Mouse (Mus musculus) hindbrain, postnatal 0 days (tissue): ENCODE results near the gene Ptx4. TPM values are rescaled to one million over a fixed set of nuclear protein-coding genes. Genes with fewer than 3 reads are reported as not detected.

ENCODE experiments used
- ATAC-seq: fragments of 200-750 bp; cut with Nextera tagmentation; 2 replicates; pipeline ENCODE4 v1.8.0; 2017; ENCODE audit warnings: mild to moderate bottlenecking, moderate TSS enrichment, moderate library complexity
- DNase-seq: peaks from one replicate; pipeline ENCODE4 v3.0.0-alpha.2; 2015; ENCODE audit warnings: low spot score
- H3K27ac ChIP-seq: fragments of 300-500 bp; sonication (generic); 2 replicates; pipeline ENCODE4 v1.5.1; 2014; ENCODE audit warnings: mild to moderate bottlenecking
- H3K27me3 ChIP-seq: fragments of 300-500 bp; sonication (generic); 2 replicates; pipeline ENCODE4 v1.6.1; 2014; ENCODE audit warnings: low read length, mixed read lengths; ENCODE audit not compliant: insufficient read depth
- H3K36me3 ChIP-seq: fragments of 300-500 bp; sonication (generic); 2 replicates; pipeline ENCODE4 v1.6.1; 2014; ENCODE audit warnings: low read length, mixed read lengths; ENCODE audit not compliant: insufficient read depth
- H3K4me1 ChIP-seq: fragments of 300-500 bp; sonication (generic); 2 replicates; pipeline ENCODE4 v1.6.1; 2014; ENCODE audit warnings: antibody characterized with exemption, low read length, mixed read lengths; ENCODE audit not compliant: insufficient read depth
- H3K4me2 ChIP-seq: fragments of 300-500 bp; sonication (generic); 2 replicates; pipeline ENCODE4 v1.6.1; 2014; ENCODE audit warnings: low read depth, mild to moderate bottlenecking, low read length, moderate library complexity, mixed read lengths
- H3K4me3 ChIP-seq: fragments of 300-500 bp; sonication (generic); 2 replicates; pipeline ENCODE4 v1.5.1; 2014; ENCODE audit warnings: low read length
- H3K9ac ChIP-seq: fragments of 300-500 bp; sonication (generic); replicated peaks from 2 replicates; pipeline ENCODE4 v1.6.1; 2014; ENCODE audit warnings: mild to moderate bottlenecking, low read length, moderate library complexity, mixed read lengths
- H3K9me3 ChIP-seq: fragments of 300-500 bp; sonication (generic); 2 replicates; pipeline ENCODE4 v1.6.1; 2016; ENCODE audit warnings: low read length, mixed read lengths
- CTCF ChIP-seq: IDR thresholded peaks from 2 replicates; pipeline ENCODE4 v1.5.1; 2016; ENCODE audit warnings: antibody characterized with exemption, control low read depth, low read depth
- WGBS: fragments of 180-500 bp; shearing (Covaris S2); extraction: QIAGEN DNeasy Blood & Tissue Kit; methylation state at CpG from one replicate; pipeline ENCODE4 v1.1.7; 2014; 5-methylcytosine and 5-hydroxymethylcytosine counted together
- polyA plus RNA-seq: library from polyadenylated mRNA; unstranded; fragments of >200 nt; fragmentation: Nextera tagmentation; extraction: Ambion mirVana; gene quantifications from 2 replicates; pipeline ENCODE4 v1.2.1, GENCODE M21; 2015
- total RNA-seq: library from RNA; depleted of rRNA; stranded (reverse); fragments of >200 nt; gene quantifications from 2 replicates; pipeline ENCODE4 v1.2.3, GENCODE M21; 2014

Gene Ptx4
- total and polyA plus RNA-seq, 2 experiments from 2014 or later: 0.21 to 0.63 TPM

DNA sequence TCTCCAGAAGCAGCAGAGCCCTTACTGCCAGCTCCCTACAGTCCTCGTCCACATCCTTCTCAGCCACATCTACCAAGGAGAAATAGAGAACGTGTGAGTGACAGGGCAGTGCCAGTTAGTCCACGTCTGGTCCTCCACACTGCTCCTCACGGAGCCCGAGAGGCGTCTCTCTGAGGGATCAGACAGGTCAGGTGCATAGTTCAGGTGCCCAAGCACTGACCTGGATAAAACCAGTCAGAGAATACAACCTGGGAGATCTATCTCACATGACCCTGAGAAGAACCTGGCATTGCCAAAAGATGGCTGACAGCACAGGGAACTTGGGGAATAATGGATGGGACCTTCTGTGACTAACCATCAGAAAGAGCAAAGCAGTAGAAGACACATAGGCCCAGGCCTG lies 20.5 kb upstream of the Ptx4 start:
- Histone ChIP-seq H3K4me1 (no peaks in the 10 kb centered on the region), H3K27ac (no peak overlapping the region), H3K36me3 (peaks cover 55% of the 10 kb centered on the region), H3K27me3 (no peaks in the 10 kb centered on the region), H3K9ac (no peak overlapping the region), H3K4me3 (no peak overlapping the region), H3K4me2 (no peak overlapping the region), H3K9me3 (no peaks in the 10 kb centered on the region)
- ATAC-seq (no peak), DNase-seq (no peak)
- WGBS: 95% methylated on average over 6 of the region's 6 CpGs
- TF ChIP-seq CTCF: no peak

DNA sequence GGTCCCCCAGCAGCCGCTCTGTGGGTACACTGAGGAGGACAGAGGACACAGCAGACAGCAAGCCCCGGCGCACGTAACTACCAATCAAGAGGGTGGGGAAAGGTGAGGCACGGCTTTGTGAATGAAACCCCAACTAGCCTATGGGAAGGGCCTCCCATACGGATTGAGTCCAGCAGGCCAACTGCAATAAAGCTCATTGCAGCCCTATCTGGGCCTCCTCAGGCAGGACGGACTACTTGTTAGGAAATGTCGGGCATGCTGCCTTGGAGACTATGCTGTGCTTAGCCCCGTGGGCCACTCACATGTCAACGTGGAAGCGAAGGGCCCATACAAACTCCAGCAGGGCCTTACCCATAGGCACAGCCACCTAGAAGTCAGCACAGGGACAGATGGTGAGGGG lies 19.2 kb upstream of the Ptx4 start:
- DNase-seq (no peak), ATAC-seq (no peak)
- 95% methylated on average over 11 of the region's 11 CpGs for WGBS
- Histone ChIP-seq H3K9ac (no peak overlapping the region), H3K27ac (no peak overlapping the region), H3K4me1 (no peaks in the 10 kb centered on the region), H3K9me3 (no peaks in the 10 kb centered on the region), H3K4me3 (no peak overlapping the region), H3K27me3 (no peaks in the 10 kb centered on the region), H3K36me3 (peaks cover 68% of the 10 kb centered on the region), H3K4me2 (no peak overlapping the region)
- no peak for TF ChIP-seq CTCF

DNA sequence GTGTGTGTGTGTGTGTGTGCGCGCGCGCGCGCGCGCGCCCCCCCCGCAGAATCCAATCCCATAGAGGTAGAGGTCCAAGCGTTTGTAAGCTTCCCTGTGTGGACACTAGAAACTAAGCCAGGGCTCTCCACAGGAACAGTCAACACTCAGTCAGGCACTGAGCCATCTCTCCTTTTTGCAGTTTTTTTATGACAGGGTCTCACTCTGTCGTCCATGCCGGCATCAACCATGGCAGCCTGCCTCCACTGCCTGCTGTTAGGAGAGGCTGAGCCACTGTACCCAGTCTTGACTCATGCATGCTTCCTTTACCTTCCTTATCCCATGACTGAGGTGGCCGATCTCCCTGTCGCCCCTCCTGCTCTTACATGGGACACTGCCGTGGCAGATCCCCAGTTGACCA lies 12.8 kb upstream of the Ptx4 start:
- Histone ChIP-seq H3K27me3 (no peaks in the 10 kb centered on the region), H3K4me1 (no peaks in the 10 kb centered on the region), H3K27ac (no peak overlapping the region), H3K4me3 (no peak overlapping the region), H3K9ac (no peak overlapping the region), H3K9me3 (no peaks in the 10 kb centered on the region), H3K36me3 (peaks cover 52% of the 10 kb centered on the region), H3K4me2 (no peak overlapping the region)
- DNase-seq: no peak
- TF ChIP-seq CTCF: no peak
- no peak for ATAC-seq
- 88% methylated on average over 12 of the region's 16 CpGs for WGBS

DNA sequence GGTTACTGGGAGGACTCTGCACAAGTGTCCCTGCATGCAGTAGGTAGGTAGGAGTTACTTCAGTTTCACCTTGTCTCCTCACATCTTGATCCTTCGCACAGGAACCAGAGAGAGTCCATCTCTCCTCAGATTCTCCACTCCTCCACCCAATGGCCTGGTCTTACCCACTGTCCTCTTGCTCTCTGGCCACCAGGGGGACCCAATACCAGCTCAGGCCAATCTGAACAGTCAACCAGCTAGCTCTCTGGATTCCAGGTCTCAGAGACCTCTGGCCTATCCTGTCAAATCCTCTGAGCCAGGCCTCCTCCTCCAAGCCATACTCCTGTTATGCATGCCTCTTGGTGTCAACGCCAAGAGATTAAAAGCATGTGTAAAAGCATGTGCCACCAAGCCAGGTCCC lies 11.0 kb upstream of the Ptx4 start:
- peaks cover 37% of the 10 kb centered on the region for H3K36me3 ChIP-seq
- 87% methylated on average over 2 of the region's 2 CpGs for WGBS
- no peak overlapping the region for H3K9ac ChIP-seq
- H3K4me2 ChIP-seq: no peak overlapping the region
- peak; percentile 56 for ATAC-seq
- H3K4me3 ChIP-seq: no peak overlapping the region
- peak; percentile 48 for DNase-seq
- peak; percentile 76 for TF ChIP-seq CTCF
- no peaks in the 10 kb centered on the region for H3K27me3 ChIP-seq
- H3K9me3 ChIP-seq: no peaks in the 10 kb centered on the region
- no peak overlapping the region for H3K27ac ChIP-seq
- peaks cover under 1% of the 10 kb centered on the region; the same call in 1 of the 2 replicates for H3K4me1 ChIP-seq

DNA sequence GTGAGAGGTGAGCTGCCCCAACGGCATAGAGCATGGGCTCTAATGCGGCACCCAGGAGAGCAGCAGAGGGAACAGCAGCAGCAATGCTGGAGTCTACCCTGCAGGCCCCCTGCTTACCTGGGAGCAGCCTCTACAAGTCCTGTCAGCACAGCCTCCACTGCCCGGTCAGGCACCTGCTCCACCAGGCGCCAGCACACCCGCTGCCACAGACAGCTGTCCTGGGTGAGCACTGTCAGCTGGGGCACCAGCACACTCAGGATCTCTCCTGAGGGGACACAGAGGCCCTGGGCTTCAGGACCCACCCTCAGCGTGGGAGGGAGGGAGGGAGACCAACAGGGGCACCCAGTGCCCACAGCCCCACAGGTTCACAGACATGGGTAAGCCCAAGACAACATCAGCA lies 10.0 kb upstream of the Ptx4 start:
- DNase-seq (no peak), ATAC-seq (no peak)
- no peak for TF ChIP-seq CTCF
- H3K36me3 ChIP-seq: peaks cover 28% of the 10 kb centered on the region
- no peaks in the 10 kb centered on the region for H3K9me3 ChIP-seq
- H3K27me3 ChIP-seq: no peaks in the 10 kb centered on the region
- H3K4me1 ChIP-seq: peaks cover 6% of the 10 kb centered on the region; the same call in 1 of the 2 replicates
- H3K9ac ChIP-seq: no peak overlapping the region
- whole genome bisulfite sequencing: 92% methylated on average over 6 of the region's 6 CpGs
- H3K4me2 ChIP-seq: no peak overlapping the region
- no peak overlapping the region for H3K27ac ChIP-seq
- H3K4me3 ChIP-seq: no peak overlapping the region

DNA sequence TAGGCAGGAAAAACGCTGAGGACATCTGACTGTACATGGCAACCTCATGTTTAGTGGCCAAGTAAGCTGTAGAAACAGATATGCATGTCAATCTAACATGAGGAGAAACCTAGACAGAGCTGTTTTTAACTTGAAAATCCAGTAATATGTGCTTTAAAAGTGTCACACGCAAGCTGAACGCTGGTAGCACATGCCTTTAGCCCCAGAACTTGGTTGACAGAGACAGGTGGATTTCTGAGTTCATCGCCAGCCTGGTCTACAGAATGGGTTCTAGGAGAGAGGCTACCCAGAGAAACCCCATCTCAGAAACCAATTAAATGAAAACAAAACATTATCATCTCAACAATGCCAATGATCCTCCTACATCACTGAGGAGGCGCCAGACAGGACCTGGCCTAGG lies 9.3 kb upstream of the Ptx4 start:
- H3K4me2 ChIP-seq: no peak overlapping the region
- no peaks in the 10 kb centered on the region for H3K9me3 ChIP-seq
- no peak overlapping the region for H3K9ac ChIP-seq
- WGBS: 92% methylated on average over 5 of the region's 5 CpGs
- ATAC-seq (no peak), DNase-seq (no peak)
- TF ChIP-seq CTCF: no peak
- H3K4me3 ChIP-seq: no peak overlapping the region
- H3K27ac ChIP-seq: peak overlapping the region; percentile 28; the same call in 1 of the 2 replicates
- peaks cover 6% of the 10 kb centered on the region; the same call in 1 of the 2 replicates for H3K4me1 ChIP-seq
- H3K27me3 ChIP-seq: no peaks in the 10 kb centered on the region
- H3K36me3 ChIP-seq: peaks cover 21% of the 10 kb centered on the region; the same call in 1 of the 2 replicates

DNA sequence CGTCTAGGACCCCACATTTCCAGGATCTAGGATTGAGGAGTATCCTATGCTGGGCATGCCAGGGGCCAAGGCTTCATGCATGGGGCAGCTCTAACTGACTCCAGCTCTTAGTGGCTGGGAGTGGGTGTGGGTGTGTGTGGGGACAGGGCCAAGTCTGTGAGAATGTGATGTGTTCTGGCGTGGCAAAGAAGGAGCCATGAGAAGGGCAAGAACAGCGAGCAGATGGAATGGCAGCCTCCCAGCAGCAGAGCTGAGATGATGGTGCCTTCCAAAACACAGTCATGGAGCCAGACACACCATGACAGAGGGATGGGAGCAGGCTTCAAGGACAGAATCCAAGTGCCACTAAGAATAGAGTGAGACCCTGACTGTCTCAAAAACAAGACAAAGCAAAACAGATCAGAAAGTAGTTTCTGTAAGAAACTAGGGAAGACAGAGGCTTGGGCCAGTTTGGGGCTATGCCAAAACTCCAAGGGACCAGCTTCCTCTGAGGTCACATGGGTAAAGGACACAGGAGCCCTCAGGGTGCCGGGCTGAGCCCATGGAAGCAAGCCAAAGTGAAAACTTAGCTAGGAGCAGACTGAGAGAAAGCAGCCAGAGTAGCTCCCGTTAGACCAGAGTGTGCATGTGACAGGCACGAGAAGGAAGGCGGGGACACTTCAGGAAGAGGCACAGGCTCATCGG lies 8.7 kb upstream of the Ptx4 start:
- Histone ChIP-seq H3K9ac (no peak overlapping the region), H3K36me3 (peaks cover 15% of the 10 kb centered on the region; the same call in 1 of the 2 replicates), H3K4me3 (no peak overlapping the region), H3K4me1 (peaks cover 6% of the 10 kb centered on the region; the same call in 1 of the 2 replicates), H3K9me3 (no peaks in the 10 kb centered on the region), H3K27me3 (no peaks in the 10 kb centered on the region), H3K4me2 (no peak overlapping the region), H3K27ac (peak overlapping the region; percentile 28; the same call in 1 of the 2 replicates)
- TF ChIP-seq CTCF: no peak
- 56% methylated on average over 8 of the region's 8 CpGs for WGBS
- DNase-seq (peak; percentile 47), ATAC-seq (no peak)
